Mouse (Mus musculus) neutrophil, adult 5-6 weeks (primary cell): Measurements from ENCODE around the gene Ush1c. TPM values are rescaled to one million over a fixed set of nuclear protein-coding genes. Genes with fewer than 3 reads are reported as not detected.

Experiments used
- ATAC-seq: fragments of 151-379, 151-347 bp; 2 replicates; pipeline ENCODE4 v1.8.0; 2017; ENCODE audit warnings: mild to moderate bottlenecking, moderate TSS enrichment; ENCODE audit not compliant: insufficient number of reproducible peaks, poor library complexity, low FRiP score, severe bottlenecking; ENCODE audit errors: extremely low read depth
- total RNA-seq: library from RNA; stranded (forward); fragments of 200-1000 nt; gene quantifications from 2 replicates; pipeline ENCODE4 v1.2.3, GENCODE M21; 2017

Gene Ush1c
- 0.58 and 1.1 TPM in 2 replicates for total RNA-seq

DNA sequence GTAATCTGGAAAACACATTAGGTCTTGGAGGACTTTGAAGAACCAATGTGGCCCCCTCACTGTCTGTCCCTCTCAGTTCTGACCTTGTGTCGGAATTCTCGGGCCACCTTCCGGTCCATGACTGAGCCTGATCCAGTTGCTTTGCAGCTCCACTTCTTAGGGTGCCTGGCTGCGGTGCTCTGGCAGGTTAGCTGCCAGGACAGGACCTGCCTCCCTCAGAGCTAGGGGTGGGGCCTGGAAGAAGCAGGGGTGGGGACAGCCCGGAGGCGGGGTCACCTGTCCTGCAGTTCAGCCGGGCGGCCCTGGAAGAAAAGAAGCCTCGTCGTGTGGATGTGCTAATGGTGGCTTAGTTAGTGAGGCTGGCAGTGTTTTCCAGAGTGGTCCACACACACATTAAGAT is at the start of gene Ush1c:
Gene Ush1c (minus strand): TSS at position 158 of the 400 bp plus-strand sequence.
- ATAC-seq = no peak

DNA sequence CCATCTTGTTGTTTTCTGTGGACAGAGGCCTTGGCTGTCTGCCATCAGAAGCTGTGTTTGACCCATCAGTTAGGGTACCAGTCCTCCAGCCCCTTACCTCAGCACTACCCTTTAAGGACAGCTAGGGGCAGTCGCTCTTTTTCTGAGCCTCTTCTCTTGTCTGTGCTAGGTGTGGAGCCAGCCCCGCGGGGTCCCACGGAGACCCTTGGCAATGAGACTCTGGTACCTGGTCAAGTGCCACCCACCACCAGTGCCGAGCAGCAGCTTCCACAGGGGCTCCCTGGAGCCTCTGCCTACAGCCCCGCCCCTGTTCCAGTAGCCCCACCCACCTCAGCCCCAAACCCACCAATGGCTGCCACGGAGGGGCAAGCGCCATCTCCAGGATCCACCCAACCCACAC is 48.7 kb upstream of the Ush1c start:
- no peak for ATAC-seq

DNA sequence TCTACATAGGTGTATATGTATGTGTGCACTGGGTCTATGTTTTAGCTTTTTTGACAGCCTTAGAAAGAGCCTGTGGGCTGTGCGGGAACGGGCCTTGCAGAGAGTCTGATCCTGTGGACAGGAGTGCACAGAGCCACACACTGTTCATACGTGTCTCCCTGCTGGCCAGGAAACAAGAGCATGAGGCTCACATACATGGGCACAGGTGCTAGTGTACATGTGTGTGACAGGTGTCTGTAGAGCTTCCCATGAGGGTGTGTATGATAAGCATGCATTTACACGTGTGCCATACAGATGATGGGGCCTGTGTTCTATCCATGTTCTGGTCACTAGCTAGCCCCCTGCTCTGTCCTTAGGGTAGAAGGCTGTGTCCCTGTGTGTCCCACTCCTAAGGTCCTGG is 48.1 kb upstream of the Ush1c start:
- ATAC-seq = no peak

DNA sequence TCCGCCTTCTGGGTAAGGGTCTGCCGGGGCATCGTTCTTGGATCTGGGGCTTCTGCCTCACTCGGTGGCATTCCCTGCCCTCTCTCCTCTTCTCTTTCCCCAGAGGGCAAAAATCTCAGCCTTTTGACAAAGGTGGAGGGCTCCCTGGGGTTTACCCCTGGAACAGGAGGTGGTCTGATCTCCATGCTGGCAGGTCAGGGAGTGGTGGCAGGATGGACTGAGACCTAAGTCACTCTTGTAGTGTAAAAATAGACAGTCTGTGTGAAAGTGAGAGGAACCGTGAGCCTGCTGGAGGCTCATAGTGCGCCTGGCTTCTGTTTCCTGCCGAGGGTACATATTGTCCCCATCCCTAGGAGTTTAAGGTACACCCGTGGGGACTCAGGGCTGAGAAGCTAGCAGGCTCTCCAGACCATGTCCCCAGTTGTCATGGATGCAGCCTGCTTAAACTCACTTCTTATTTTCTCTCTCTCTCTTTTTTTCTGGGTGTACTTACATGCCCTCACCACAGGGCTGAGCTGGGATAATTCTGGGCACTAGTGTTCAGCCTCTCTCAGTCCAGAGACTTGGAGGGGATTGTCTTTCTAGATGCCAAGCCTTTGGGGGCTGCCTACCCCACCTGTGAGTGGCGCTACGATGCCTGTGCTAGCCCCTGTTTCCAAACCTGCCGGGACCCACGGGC is 47.0 kb upstream of the Ush1c start:
- no peak for ATAC-seq

DNA sequence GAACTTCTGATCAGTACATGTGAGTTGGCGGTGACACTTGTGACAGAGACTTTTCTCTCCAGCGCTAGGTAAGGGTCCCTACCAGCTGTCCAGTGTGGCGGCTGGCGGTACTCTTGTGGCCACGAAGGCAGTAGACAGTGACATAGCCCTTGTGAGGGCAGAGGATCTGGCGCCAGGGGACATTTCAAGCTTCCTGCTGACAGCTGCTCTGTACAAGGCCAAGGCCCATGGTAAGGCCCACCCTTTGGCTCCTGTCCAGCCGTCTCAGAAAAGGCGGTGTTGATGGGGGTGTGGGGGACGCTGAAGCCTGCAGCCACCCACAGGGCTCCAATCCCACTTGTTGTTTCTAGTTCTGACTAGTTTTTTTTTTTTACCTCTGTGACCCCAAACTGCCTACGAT is 45.4 kb upstream of the Ush1c start:
- no peak for ATAC-seq

DNA sequence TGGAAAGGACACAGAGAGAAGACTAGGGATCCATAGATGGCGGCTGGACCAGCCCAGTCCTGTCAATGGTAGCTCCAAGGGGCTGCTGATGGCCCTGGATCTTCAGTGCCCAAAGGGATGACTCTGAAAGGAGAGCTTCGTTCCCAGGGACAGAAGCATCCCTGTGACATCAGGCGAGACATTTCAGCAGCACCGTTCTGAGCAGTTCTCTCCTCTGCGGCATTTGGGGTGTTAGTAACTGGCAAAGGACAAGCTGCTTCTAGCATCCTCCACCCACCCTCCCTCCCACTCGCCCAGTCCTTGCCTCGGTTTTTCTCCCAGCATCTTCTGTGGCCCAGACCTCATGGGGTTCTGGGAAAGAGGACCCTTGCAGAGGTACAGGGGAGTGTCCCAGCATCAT is 44.0 kb upstream of the Ush1c start:
- no peak for ATAC-seq

DNA sequence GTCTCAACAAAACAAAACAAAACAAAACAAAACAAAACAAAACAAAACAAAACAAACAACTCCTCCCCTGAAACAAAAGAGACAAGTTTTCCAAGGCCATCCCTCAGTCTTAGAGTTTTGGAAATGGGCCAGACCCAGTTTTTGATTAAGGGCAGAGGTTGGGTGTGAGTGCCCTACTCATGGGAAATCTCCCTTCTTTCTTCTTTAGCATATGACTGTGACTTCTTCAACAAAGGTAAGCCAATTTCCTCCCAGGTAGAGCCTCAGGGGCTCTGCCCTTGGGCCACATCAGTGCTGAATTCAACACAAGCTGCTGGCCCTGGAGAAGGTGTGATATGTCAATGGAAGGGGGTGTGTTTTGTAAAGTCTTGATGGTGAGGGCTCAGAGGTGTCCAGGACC is 42.6 kb upstream of the Ush1c start:
- ATAC-seq = no peak

DNA sequence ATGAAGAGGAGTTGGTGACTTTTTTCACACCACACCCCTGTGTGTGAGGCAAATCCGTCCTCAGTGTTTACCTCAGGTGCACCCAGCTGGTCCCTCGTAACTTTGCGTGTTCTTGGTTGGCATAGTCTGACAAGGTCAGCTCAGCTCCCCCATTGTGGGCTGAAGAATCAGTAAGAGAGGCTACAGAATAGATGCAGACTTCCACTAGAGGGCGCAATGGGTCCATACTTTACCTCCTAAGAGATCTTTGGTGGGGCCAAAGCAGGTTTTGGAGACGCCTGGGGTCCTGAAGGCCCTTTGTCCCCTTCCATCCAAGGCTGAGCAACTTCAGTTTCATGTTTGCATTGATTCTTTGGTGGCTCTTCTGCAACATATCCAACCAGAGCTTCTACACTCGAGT is 41.6 kb upstream of the Ush1c start:
- ATAC-seq = no peak

DNA sequence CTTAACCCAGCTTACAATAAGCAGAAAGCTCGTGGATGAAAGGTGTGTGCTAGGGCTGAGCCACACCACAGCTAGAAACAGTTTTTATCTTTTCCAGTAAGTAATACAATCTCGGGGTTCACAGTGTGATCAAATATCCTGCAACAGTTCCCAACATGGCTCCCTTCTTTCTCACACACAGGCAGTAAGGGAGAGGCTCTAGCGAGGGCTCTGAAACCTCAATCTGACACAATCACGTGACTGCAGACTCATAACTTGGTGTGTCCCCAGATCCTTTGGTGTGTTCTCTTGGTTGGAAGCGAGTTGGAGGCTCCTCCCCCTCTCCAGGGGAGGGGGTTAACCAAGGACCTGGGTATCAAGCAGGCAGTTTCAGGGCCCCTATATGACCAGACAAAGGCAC is 37.9 kb upstream of the Ush1c start:
- no peak for ATAC-seq

DNA sequence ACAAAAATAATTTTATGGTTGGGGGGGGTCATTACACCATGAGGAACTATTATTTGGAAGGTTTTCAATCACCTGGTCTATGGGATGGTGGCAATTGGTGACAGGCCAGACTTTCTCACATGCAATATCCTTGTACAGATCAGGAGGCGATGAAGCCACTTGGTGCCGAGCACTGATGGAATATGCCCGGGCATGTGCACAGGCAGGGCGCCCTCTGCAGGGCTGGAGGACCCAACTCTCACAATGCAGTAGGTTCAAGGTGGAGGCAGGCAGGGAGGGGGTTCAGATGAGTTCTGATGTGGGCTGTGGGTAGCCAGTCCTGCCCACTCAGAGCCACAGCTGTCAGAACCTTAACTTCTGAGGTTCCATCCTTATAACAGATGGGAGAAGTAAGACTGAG is 13.5 kb upstream of the Ush1c start:
- ATAC-seq = no peak

DNA sequence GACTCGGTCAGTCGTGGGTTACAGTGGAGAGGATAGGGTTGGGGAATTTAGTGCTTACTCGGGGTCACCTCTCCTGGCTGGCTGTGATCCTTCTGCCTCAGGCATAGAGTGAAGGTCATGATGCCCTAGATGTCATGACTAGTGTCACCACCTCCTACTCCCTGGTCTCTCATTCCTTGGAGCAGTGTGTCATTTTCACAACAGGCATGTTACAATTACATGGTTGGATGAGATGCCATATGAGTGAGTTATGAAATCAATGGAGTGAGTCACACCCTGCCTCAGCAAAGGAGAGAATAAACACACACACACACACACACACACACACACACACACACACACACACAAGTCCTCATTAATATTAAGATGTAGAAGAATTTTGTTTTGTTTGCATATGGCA is 9.3 kb upstream of the Ush1c start:
- ATAC-seq = no peak

DNA sequence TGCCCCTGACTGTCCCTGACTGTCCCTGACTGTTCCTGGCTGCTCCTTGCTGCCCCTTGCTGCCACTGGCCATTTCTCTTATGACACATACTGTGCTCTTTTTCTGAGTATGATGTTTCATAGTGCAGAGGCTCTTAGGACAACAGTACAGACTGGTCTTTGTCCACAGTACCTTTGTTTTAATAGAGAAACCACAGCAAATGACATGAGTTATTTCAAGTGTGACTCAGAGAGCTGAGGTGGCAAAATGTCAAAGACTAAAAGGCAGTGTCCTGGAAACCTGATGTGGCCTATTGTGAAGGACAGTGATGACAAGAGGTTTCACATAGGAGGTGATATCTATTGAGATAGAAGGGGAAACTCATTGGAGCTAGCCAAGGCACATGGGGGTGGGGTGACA is 8.6 kb upstream of the Ush1c start:
- ATAC-seq = no peak

DNA sequence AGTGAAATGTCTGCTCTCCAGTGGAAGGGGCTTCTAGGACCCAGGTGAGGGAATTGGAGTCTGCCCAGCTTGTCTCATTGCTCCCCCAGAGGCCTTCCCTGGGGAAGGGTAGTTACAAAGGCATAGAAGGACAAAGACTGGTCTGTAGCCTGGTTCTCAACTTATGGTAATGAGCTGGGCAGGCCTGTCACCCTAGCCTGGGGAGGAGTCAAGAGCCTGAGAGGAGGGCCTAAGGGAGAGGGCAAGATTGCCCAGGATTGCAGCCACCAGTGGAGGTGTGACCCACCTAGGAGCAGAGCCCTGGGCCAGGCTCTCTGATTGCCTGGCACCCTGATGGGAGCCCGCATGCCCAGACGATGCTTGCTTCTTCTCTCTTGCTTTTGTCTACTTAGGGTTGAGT is 2.4 kb upstream of the Ush1c start, which contains the start of gene Otog:
Gene Otog (plus strand): TSS at position 292 of the 400 bp plus-strand sequence.
- no peak for ATAC-seq

DNA sequence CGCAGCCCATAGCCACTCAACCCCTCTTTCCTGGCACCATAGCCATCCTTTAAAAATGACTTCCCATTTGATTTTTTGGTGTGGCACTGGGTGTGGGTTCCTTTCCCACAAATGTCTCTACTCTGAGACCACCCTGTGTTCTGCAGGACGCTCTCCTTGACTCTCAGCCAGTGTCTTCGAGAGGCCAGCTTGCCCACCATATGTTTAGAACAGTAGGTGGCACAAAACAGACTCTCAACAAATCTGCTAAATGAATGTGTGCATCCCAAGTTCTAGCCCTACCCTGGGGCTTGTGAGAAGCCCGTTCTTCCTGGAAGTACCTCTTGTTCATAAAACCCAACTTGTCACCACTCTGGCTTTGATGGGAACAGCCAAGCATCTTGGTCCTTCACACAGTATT is 1.8 kb upstream of the Ush1c start:
- ATAC-seq = no peak

DNA sequence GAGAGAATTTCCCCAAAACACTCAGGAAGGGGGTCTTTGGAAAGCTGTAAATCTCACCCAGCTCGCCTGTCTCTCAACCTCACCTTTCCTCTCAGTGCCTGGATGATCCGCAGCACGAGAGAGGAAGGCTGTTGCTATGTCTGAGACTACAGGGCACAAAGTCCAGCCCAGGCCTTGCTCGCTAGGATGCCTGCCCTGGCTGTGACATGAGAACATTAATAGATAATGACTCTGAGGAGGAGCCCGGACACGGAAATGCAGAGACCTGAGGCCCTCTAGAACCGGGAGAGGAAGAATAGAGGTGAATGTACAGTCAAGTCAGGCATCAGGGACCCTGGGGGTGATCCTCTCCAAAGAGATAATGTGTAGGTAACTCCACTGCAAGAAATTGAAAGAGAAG is 1.1 kb downstream of the Ush1c start:
- no peak for ATAC-seq

DNA sequence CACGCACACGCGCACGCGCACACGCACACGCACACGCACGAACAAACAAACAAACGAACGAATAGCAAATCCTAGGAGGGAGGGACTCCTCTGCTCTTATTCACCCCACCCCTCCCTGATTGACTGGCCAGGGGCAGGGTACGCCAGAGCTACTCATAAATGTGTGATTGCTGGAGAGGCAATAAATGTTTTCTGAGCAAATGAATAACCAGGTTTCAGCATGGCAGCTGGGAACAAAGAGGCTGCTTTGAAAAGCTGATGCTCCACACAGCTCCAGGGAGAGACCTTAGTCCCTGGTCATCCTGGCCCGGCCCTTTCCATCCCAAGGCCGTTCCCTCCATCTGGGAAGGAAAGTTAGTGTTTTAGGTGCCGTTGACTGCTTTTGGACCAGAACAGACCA is 1.9 kb downstream of the Ush1c start:
- no peak for ATAC-seq

DNA sequence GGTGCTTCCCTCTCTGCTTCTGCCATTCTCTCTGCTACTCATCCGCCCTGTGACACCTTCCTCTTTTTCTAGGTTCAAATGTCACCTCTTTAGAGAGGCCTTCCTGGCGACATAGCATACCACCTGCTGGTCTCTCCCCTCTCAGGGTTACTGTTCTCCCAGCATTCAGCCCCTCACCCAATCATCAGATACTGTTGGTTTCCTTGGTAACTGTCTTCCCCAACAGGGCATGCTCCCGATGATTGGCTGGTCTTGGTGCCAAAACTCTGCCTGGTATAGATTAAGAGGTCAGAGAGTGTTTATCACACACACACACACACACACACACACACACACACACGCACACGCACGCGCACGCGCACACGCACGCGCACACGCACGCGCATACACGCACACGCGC is 2.4 kb downstream of the Ush1c start:
- no peak for ATAC-seq

DNA sequence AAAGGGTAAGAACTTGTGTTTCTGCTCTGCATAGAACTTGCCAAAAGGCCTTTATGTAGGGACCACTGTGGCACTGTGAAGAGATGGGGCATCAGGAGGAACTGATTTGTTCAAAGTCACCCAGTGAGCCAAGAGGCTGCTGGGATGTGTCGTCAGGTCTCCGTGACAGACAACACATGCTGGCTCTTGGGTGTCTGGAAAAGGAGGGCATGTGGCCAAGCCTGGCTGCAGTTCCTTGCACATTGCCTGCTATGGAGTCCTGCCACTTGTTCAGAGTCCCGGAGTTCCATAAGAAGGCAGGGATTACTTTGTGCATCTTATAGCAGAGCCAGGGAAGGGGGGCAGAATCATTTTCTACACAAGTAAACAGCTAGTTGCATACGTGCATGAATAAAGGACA is 11.4 kb downstream of the Ush1c start:
- no peak for ATAC-seq

DNA sequence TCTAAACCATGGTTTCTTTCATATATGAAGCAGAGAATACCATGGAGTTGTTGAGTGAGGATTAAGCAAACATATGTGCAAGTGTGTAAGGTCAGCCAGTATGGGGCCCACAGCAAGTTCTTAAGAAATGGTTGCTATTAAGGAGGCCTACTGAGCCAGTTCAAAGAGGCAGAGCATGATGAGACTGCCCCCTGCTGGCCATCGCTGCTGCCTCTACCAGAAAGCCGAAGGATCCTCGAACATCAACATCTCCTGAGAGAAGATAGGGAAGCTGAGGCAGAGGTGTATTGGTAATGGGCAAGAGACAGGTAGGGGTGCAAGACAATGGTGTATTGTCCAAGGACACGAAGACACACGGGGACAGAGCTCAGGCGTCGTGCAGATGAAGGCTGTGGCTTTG is 12.1 kb downstream of the Ush1c start:
- ATAC-seq = no peak

DNA sequence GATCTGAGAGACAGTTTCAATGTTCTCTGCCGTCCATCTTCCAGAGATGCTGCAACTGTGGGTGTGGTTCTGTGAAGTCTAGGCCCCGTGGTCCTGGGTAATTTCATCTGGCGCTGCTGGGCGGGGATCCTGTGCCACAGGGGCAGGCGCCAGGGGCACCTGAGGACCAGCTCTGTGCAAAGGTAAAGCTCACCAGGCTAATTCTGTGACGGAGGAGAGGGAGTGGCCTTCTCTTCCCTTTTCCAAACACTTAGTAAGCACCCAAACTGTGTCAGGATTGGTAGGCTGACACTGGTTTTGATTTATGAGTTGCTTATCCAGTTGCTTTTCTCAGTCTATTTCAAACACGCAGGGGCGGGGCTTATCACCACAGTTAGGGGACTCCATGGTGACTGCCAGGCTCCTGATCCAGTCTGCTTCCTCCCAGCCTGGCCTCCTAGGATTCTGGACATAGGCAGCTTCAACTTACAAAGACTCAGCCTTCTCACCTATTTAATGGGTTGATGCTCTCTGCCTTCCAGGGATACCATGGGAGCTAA is 17.6 kb downstream of the Ush1c start:
- ATAC-seq = no peak

DNA sequence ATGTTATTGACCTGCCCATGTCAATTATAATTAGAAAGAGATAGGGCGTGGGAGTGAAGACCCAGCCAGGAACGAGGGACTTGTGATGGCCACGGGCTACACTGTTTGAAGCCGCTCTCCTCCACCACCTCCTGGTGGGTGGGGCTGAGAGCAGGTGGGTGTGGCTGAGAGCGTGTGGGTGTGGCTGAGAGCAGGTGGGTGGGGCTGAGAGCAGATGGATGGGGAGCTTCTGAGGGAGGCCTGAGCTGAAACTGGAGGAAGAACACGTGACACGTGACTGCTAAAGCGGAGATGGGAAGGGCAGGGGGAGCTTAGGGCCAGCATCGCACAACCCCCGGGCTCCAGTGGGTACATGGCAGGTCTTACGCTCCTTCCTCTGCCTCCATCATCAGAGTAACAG is 19.9 kb downstream of the Ush1c start:
- ATAC-seq = no peak
